Mouse (Mus musculus) cerebellum, adult 11 months (tissue): Measurements from ENCODE around the gene Il34.

Experiments
- DNase-seq: peaks from one replicate; pipeline ENCODE4 v3.0.0; 2022

Il34 gene

GRCm38 (mm10) chr8:110805669-110806068 lies at the start of gene Il34:
Gene Il34, minus strand, starts transcription at chr8:110805924.
- no peak for DNase-seq

- no peak for DNase-seq
Measured at GRCm38 (mm10) chr8:110851186-110851585, 45.5 kb upstream of the Il34 start.

GRCm38 (mm10) chr8:110847645-110848495 lies 42.1 kb upstream of the Il34 start:
- DNase-seq, result no peak

- no peak for DNase-seq
Measured at GRCm38 (mm10) chr8:110847171-110847549, 41.4 kb upstream of the Il34 start.

- DNase-seq, result peak; percentile 85
Measured at GRCm38 (mm10) chr8:110846405-110847170, 40.9 kb upstream of the Il34 start, which contains the start of the genes Cog4 and Sf3b3. Gene Cog4, plus strand, starts transcription at chr8:110846600. Gene Sf3b3, minus strand, starts transcription at chr8:110846787.

GRCm38 (mm10) chr8:110845821-110846404 lies 40.2 kb upstream of the Il34 start:
- no peak for DNase-seq

GRCm38 (mm10) chr8:110844941-110845340 lies 39.2 kb upstream of the Il34 start:
- DNase-seq, result no peak

- DNase-seq, result no peak
Measured at GRCm38 (mm10) chr8:110843207-110843606, 37.5 kb upstream of the Il34 start.

GRCm38 (mm10) chr8:110842012-110842574 lies 36.4 kb upstream of the Il34 start:
- DNase-seq, result no peak

- DNase-seq, result no peak
Measured at GRCm38 (mm10) chr8:110831956-110832355, 26.2 kb upstream of the Il34 start.

GRCm38 (mm10) chr8:110828511-110828910 lies 22.8 kb upstream of the Il34 start:
- no peak for DNase-seq

GRCm38 (mm10) chr8:110824861-110825260 lies 19.1 kb upstream of the Il34 start:
- no peak for DNase-seq

GRCm38 (mm10) chr8:110821960-110822359 lies 16.2 kb upstream of the Il34 start:
- no peak for DNase-seq

GRCm38 (mm10) chr8:110820257-110820656 lies 14.5 kb upstream of the Il34 start:
- no peak for DNase-seq

GRCm38 (mm10) chr8:110818593-110818992 lies 12.9 kb upstream of the Il34 start:
- no peak for DNase-seq

GRCm38 (mm10) chr8:110816990-110817389 lies 11.3 kb upstream of the Il34 start:
- no peak for DNase-seq

- no peak for DNase-seq
Measured at GRCm38 (mm10) chr8:110815308-110815707, 9.6 kb upstream of the Il34 start.

GRCm38 (mm10) chr8:110813081-110813812 lies 7.5 kb upstream of the Il34 start:
- DNase-seq, result no peak

GRCm38 (mm10) chr8:110812349-110813080 lies 6.8 kb upstream of the Il34 start:
- no peak for DNase-seq

- no peak for DNase-seq
Measured at GRCm38 (mm10) chr8:110811793-110812192, 6.1 kb upstream of the Il34 start.

- no peak for DNase-seq
Measured at GRCm38 (mm10) chr8:110811116-110811515, 5.4 kb upstream of the Il34 start.
